Mouse (Mus musculus) left cerebral cortex, postnatal 4 days (tissue): ENCODE measurements at regions not wholly inside any gene's neighbourhood (a gene's known extent, or its start where the extent isn't known, plus 50 kb on each side); places are given as distances from the start of the nearest gene placed in this dataset.

Experiments used
- DNase-seq: peaks from one replicate; pipeline ENCODE4 v3.0.0-alpha.2; 2022
- intact Hi-C: fragments of 180-260 bp; cut with DNase I; formaldehyde crosslinking; loops from one replicate; pipeline ENCODE4 v1.15.1; 2025

DNA sequence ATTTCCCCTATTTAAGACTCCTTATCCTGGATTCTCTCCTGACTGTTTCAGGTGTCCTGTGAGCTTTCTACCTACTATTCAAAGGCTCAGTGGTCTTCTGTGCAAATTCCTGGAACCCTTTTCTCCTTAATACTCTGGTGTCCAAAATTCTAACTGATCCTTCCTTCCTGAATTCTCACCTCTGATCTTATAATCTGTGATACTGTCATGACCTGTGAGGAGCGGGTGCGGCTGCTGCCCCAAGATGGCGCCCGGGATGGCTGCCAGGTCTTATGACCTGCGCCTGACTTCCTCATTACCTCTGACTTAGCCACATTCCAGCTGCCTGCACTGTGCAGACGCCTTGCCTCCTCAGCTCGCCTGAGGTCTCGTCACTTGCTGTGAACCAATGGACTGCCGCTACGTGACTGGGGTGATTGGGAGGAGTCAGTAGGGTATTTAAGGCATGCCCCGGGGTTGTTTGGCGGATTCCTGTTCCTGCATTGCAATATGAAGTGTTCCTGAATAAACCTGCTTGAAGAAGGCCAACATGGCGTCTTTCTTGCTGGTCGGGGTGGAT, 131.2 kb downstream of the Ptbp2 start:
- intact Hi-C loops: no loop called here
- no peak for DNase-seq

DNA sequence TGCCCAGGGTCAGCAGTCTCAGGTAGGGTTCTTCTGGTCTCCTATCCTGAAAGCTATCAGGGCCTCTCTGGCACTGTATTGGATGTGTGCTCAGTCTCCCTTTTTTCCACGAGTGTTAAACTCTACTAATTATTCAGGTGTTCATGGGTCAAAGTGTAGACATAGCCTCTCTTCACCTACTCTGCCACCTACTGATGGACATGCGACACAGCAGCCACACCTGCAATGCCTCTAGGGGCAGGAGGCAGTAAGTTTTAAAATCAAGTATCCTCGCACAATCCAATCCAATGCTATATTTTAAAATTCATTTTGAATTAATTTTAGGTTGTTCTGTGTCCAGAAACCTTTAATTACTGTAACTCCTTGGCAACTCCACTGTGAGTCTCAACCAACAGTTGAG, 145.6 kb downstream of the Ptbp2 start:
- intact Hi-C loops: no loop called here
- no peak for DNase-seq

GRCm38 (mm10) chr3:119635641-119636040, 148.6 kb downstream of the Ptbp2 start:
- DNase-seq: no peak
- intact Hi-C loops: no loop called here

DNA sequence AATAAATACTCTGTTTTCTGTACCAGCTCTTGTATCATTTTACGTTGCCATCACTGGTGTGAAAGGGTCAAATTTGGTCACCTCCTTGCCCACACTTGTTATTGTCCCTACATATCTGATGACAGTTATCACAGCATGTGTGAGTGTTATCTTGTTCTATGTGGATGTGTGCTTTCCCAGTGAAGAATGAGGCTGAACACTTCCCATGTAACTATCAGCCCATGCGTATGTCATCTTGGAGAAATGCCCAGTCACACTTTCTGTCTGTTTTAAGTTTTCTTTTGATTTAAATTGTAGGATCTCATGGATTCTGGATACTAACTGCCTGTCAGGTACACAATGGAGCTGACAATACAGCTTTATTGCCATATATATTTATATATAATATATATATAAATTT, 150.8 kb downstream of the Ptbp2 start:
- DNase-seq: no peak
- intact Hi-C loops: no loop called here

DNA sequence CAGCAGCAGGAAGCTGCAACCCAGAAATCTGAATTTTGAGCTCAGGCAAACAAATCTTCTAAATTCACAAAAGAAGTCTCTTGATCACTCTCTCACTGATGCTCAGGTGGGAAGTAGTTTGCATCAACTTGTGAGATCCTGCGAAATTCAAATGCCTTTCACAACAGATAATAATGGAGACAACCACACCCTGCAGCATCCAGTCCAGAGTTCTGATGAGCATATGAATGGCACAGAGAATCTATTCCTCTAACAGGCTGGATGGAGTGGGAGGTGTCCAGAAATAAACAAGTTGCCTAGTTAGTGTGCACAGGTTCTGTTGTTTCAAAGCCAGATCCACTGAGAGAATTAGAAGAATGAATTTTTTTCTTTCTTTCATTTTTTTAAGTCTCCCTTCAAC, 178.2 kb downstream of the Ptbp2 start:
- DNase-seq: no peak
- intact Hi-C loops: no loop called here

- DNase-seq: no peak
- intact Hi-C loops: no loop called here
Observed at GRCm38 (mm10) chr3:119588872-119589416, 195.3 kb downstream of the Ptbp2 start.

- no peak for DNase-seq
- intact Hi-C loops: no loop called here
Observed at GRCm38 (mm10) chr3:119587971-119588370, 196.3 kb downstream of the Ptbp2 start.

DNA sequence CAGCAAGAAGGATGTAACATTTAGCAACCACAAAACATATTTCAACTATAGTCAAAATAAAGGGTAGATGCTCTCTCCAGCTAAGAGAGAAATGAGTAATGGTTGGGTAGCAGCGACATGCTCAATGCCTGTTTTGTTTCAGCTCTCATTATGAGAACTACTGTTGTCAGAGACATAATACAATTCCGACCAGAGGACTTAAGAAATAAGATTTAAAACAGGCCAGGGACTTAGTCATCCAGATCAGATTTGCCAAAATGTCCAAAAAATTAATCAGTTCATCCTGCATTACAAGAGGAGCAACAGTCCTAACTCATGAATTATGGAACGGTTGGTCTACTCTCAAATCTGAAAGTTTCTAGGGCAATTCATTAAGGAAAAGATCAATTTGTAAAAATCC, 208.8 kb downstream of the Ptbp2 start:
- intact Hi-C loops: no loop called here
- DNase-seq: no peak

DNA sequence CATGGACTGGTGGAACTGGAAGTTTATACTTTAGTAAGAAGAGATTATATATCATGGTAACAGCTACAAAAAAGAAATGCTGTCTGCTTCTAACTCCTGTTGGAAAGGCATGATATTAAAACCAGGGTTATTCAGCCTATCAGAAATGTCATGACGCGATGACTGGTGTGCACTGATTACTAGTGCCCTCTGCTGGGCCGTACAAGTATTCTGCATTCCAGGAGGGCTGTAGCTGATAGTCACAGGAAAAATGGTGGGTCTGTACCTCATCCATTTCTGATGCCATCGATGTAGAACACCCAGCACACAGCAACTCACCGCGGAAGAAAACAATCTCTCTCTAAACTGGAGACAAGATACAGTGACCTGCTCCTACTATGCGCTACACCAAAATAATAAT, 246.4 kb downstream of the Ptbp2 start:
- DNase-seq: no peak
- intact Hi-C loops: no loop called here

DNA sequence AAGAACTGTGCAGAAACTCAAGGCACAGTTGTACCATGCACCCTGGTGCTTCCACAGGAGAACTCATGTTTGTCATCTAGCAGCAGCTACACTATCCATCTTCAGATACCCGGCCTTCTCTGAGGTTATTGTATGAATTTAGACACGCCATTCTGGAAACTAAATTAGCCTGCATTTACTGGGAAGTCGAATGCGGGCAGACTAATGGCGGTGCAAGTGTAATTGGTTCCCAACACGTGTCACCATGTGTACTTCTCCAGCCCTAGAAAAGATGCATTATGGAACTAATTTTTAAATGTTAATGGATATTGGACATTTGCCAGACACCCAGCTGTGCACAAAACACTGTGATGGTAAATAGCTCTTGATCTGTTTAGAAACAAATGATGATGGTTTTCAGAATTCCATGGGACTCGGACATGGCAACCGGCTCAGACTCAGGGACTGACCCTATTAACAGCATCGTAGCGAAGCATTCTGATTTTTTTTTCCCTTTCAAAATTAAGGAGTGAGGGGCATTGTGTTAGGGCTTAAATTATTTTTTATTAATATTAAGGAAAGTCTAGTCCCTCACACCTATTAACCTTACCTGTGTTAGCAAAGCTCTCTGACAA, 259.6 kb downstream of the Ptbp2 start:
- intact Hi-C loops: no loop called here

GRCm38 (mm10) chr3:119512596-119512995, 271.7 kb downstream of the Ptbp2 start:
- intact Hi-C loops: no loop called here
- no peak for DNase-seq

More for the DNA sequence above, 259.6 kb downstream of the Ptbp2 start:
- DNase-seq: no peak

- peak; percentile 53 for DNase-seq
- intact Hi-C loops: no loop called here
Observed at GRCm38 (mm10) chr3:119509132-119509531, 275.1 kb downstream of the Ptbp2 start.

DNA sequence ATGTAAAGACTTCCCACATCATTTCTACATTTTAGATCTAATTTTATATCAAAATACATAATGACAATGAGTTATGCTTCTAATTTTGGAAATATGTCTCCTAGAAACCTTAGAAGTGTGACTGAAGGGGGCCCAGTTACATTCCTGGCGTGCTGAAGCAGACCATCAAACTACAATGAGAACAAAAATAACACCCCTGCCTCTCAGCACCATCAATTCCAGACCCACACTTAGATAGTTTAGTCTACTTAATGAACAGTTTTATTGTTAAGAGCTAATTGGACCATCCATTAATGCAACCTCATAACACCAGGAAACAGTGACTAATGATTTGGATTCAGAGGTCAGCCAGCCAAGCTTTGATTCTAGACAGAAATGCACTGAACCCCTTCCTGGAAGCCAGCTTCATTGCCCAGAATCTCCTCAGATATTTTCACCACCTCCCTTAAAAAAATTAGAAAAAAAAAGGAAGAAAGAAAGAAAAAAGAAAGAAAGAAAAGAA, 280.7 kb downstream of the Ptbp2 start:
- no peak for DNase-seq
- intact Hi-C loops: no loop called here

- DNase-seq: peak; percentile 87
- intact Hi-C loops: no loop called here
Observed at GRCm38 (mm10) chr3:119498711-119499110, 285.6 kb downstream of the Ptbp2 start.

GRCm38 (mm10) chr3:119497880-119498279, 286.4 kb downstream of the Ptbp2 start:
- intact Hi-C loops: no loop called here
- no peak for DNase-seq

DNA sequence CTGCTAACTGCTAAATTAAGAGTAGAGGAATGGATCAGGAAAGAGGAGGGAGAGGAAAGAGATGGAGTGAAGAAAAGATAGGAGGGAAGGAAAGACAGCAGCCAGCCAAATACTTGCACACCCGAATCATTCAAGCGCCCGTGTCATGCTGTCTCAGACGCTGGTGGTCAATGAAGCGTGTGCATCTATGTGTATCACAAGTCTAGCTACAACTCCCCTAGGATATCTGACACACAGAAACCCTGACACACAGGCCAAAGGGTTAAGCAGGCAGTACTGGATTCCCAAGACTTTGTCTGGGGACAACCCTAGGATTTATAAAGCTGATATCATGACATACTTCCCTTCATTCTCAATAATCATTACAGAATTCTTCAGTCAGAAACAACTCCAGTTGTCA, 289.7 kb downstream of the Ptbp2 start:
- peak; percentile 3 for DNase-seq
- intact Hi-C loops: no loop called here

- intact Hi-C loops: no loop called here
- no peak for DNase-seq
Observed at GRCm38 (mm10) chr3:119492627-119493026, 291.6 kb downstream of the Ptbp2 start.

GRCm38 (mm10) chr3:119489336-119489735, 294.9 kb downstream of the Ptbp2 start:
- no peak for DNase-seq
- intact Hi-C loops: no loop called here
